Mouse (Mus musculus): ENCODE measurements around the gene Tmem54.

DNA sequence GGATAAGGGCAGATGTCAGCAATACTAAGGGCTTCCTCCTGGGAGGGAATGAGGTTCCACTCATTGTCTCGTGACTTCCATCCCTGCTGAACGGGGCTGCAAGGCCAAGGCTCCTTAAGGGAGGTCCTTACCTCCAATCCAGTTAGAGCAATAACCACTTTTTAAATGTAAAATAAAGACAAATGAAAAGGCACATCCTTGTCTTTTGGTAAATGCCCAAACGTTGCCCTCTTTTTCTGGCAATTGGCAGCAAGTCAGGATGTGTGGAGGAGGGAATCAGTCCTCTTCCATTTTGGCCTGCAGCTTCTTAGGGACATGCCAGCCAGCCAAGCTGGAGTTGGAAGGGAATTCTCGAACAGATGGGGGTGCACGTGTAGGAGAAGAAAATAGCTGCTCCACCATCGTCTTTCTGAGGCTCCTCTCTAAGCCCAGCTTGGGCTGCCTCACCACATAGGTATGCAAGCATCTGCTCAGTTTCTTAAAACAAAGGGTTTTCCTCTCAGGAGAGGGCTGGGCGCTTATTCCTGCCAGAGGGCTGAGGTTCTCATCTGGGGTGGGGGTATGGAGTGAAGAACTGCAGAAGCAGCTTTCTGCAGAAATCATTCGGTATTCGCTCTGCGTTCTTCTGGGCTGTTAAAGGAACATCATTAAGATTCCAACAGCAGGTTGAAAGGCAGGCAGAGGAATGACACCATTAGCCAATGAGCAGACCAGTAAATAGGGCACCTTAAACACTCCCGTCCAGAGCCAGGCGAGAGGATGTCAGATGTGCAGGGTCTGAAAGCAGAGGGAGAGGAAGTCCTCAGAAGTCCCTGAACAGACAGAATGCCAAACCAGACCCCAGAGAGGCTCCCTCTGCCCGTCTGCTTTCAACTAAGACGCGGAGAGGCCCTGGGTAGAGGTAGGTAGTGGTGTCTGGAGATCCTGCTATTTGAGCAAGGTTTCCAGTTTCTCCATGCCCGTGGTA is 39.3 kb downstream of the Tmem54 start:
- TF ChIP-seq CTCF (IDR thresholded peaks at IDR 0.05; ENCODE audit: borderline replicate concordance, insufficient read depth, low read depth, low read length) = no peak
- no peak for TF ChIP-seq POLR2A (IDR thresholded peaks at IDR 0.05; ENCODE audit: borderline replicate concordance, insufficient read depth, low read length)

Data from cerebellum, adult 2 months (tissue).